Mouse (Mus musculus) testis, postnatal 14 days (tissue): ENCODE data around the gene Ttyh3.
A peak's percentile ranks its signal among the peaks of the same experiment; 100 is the strongest.

Experiments used
- DNase-seq: peaks from one replicate; pipeline ENCODE4 v3.0.0; 2021; ENCODE audit warnings: low spot score

The Ttyh3 gene

DNA sequence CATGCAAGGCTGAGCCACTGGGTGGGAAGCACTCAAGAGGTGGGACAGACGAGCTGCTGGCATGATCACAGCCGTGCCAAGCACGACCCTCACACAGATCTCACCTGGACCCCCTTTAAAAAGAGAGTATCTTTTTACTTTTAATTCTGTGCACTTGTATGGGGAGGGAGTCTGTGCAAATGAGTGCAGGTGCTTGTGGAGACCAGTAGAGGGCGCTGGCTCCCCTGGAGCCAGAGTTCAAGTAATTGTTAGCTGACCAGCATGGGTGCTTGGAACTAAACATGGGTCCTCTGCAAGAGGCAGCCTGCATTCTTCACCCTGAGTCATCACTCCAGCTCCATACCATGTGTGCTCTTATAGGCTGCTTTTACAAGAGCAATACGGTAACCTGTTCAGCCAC is 21.3 kb downstream of the Ttyh3 start:
- no peak for DNase-seq

GRCm38 (mm10) chr5:140624961-140625360 is 23.9 kb downstream of the Ttyh3 start:
- DNase-seq, result no peak

- no peak for DNase-seq
These were observed 24.6 kb downstream of the Ttyh3 start for GRCm38 (mm10) chr5:140624238-140624637.

GRCm38 (mm10) chr5:140623791-140624190 is 25.0 kb downstream of the Ttyh3 start:
- DNase-seq, result no peak

GRCm38 (mm10) chr5:140622978-140623670 is 25.7 kb downstream of the Ttyh3 start:
- DNase-seq, result no peak

DNA sequence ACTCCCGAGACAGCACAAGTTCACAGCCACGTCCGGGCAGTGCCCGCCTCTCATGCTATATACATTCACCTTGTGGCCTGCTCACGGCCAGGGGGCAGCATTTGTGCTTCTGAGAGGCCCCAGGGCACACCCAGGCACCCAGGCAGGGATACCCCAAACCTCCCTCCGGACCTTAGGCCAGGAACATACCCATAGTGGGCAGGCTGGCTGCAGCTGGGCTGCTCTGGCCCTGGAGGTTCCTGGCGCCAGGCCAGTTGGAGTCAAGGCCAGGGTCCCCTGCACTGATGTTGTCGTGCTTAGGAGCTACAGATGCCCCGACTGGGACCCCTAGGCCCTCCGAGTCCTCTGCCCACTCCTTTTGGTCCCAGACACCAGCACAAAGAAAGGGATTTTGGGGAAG is 27.3 kb downstream of the Ttyh3 start:
- no peak for DNase-seq

DNA sequence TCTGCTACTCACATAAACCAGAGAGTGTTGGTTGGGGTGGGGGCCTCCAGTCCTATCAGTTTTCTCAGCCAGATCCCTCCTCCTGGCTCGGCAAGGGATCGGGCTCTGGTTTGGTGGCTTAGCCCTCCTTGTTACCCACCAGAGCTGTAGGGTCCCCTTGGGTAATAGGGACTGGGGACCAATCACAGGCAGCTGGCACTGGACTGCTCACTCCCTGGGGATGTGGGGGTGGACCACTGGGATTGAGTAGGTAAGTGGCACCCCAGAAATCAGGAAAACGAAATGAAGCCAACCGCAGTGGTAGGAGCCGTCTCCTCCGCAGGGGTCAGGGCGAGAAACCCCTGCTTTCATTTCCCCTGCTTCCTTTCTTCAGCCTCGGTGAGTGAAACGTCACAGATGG is 27.7 kb downstream of the Ttyh3 start:
- no peak for DNase-seq

GRCm38 (mm10) chr5:140619895-140620736 is 28.7 kb downstream of the Ttyh3 start:
- DNase-seq, result no peak

GRCm38 (mm10) chr5:140619151-140619771 is 29.6 kb downstream of the Ttyh3 start:
- DNase-seq, result peak; percentile 64

DNA sequence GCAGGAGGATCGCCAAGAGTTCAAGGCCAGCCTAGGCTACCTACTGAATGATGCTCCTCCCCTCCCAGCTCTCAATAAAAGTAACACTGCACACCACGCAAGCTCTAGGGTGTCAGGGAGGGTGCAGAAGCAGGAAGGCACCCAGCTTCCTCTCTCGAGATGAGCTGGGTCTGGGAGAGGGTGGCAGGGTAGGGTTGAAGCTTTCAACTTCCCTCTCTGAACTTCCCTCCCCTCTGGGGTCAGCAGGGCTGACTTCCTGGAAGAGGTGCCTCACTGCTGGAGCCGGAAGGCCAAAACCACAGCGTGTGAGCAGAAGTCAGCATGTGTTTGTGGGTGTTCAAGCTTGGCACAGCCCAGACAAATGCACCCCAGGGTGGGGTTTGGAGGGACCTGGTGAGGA is 31.1 kb downstream of the Ttyh3 start:
- DNase-seq, result no peak

DNA sequence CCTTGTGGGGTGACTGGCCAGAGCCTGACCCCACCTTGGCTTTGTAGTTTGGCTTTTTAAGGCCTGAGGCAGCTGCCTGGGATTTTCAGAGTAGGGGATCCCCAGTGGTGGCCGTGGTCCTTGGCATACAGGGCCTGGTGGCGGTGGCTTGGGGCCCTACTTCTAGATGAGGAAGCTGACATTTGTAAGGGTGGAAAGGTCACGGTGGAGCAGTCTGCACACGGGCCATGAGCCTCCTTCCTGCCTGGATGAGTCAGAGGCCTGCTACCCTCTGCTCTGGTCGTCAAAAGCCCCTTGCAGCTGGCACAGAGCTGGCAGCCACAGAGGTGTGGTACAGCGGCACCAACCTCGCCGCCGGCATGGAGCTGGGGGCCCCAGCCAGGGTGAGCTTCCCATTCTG is 32.1 kb downstream of the Ttyh3 start:
- DNase-seq, result no peak

DNA sequence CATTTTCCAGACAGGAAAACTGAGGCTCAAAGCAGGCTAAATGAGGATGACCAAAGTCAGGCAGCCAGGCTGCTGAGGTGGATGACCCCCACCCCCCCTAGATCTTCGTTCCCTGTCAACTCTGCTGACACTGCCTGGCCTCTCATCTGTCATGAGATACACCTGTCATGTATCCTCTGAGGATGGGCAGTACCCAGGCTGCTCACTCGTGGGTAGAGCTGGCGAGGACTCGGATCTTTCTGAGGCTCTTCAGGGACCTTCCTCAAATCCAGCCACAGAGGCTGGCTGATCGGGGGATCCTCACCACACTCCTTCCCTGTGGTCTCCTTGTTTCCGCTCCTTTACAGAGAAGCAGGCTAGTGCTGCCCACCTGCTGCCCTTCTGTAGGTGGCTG is 32.7 kb downstream of the Ttyh3 start:
- no peak for DNase-seq

DNA sequence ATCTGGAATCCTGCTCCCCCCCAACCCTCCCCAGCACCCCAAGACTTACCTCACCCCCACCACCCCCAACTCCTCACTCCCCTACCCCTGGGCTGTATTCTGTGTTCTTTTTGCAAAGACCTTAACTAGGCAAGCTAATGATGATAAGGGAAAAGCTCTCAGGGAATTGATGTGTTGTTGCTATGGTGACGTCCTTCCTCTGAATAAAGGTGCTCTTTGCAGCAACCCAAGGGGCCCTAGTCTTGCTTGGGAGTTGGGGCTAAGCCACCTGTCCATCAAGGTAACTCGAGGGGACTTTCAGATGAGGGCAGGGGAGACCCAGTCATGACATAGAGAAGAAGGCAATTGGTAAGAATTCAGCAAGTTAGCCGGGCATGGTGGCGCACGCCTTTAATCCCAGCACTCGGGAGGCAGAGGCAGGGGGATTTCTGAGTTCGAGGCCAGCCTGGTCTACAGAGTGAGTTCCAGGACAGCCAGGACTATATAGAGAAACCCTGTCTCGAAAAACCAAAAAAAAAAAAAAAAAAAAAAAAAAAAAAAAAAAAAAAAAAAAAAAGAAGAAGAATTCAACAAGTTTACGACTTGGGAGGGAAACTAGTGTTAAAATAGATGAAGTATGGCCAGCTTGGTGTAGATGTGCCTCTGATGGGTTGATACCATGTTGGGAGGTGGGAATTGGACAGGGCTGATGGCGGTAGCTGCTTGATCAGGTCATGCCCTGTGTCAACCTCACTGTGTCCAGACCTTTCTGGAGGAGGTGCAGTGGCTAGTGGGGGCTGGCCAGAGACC is 33.3 kb downstream of the Ttyh3 start:
- no peak for DNase-seq

- no peak for DNase-seq
These were observed 34.0 kb downstream of the Ttyh3 start for GRCm38 (mm10) chr5:140614837-140615236.

DNA sequence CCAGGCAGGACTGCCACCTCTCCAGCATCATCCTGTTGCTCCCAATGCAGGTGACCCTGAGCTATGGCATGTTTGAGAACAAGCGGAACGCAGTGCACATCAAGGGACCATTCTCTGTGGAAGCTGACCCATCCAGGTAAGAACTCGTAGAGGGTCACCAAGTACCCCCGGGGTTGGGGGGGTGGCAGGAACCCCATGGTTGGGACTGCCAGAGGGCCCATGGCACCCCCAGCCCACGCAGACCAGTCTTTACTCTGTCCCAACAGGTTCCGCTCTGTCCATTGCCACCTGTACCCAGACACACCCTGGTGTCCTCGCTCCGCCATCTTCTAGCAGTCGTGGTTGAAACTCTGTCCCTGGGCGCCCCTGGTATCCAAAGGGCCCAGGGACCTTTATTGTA is 34.7 kb downstream of the Ttyh3 start:
- no peak for DNase-seq

- no peak for DNase-seq
These were observed 36.6 kb downstream of the Ttyh3 start for GRCm38 (mm10) chr5:140612191-140612590.

DNA sequence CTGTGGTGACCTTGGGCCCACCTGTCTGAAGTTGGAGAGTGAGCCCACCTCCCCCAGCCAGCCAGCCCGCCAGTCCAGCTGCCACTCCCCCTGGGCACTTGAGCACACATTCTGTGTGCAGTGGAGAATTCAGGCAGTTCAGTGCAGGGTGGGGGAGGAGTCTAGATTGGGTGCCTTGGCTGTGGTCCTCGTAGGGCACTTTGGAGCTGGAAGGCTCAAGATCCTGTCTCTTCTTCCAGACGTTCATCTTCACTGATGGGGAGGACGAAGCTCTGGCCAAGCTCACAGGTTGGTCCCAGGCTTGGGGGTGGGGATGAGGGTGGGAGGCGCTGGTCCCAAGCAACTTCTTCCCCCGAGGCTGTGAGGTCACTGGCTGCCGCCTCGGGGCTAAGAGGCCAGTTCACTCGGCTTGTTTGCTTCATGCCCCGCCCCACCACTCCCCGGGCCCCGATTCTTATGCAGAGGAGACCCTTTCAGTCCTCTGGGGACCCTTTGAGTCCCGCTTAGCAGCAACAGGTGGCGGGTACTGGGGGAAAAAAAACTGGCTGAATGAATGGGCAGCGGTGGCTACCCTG is 37.1 kb downstream of the Ttyh3 start:
- DNase-seq, result no peak

DNA sequence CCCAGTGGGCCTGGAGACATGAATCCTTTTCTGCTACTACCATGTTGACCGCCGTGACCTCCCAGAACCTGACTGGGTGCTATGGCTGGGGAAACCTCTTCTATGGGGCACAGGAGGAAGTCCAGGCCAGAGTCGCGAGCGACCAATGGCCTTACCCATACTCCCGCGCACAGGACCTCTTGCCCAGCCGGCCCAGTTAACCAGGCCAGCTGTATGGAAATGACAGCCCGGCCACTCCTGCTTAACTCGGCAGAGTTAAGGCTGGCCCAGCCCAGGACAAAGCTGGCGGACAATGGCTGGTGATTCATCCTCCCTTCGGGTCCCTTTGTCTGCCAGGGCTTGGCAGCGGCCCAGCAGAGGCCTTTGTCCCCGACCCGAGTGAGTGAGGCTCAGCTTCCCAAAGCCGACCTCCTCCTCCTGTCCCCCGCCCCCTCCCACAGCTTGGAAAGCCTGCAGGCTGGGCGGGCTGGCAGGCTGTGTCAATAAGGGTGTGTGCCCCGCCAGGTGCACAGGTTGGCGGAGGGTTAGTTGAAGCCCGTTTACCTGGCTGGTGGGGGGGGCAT is 37.7 kb downstream of the Ttyh3 start:
- peak; percentile 62 for DNase-seq

- DNase-seq, result no peak
These were observed 38.4 kb downstream of the Ttyh3 start for GRCm38 (mm10) chr5:140610273-140611011.

GRCm38 (mm10) chr5:140609511-140610272 is 39.1 kb downstream of the Ttyh3 start:
- DNase-seq, result no peak
